In the genomic region with DNA sequence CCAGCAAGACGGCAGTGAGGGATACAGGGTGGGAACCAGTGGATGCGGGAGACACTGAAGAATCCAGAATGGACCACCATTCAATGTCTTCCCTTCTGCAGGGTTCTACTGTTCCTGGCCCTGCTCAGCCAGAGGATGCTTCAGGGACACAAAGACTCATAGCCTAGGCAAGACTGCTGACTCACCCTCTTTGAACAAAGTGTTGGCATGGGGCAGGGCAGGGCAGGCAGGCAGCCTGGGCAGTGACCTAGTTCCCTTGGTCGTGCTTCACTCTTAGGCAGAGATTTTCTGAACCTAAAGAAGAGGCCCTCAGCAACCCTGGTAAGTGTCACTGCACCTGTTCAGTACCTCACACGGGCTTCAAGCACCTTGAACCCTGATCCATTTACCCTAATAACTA, we compare ENCODE assay signal across 11 mouse cellular contexts. TPM values are rescaled to one million over a fixed set of nuclear protein-coding genes. Genes with fewer than 3 reads are reported as not detected.
DNase-seq lines count a peak whose midpoint lies in the region; ATAC-seq and TF ChIP-seq lines count a peak whose summit lies in the region.
"Had no signal": no experiment of that assay in that cellular context is flagged by ENCODE, and none has a peak within 500 bp of the region (broad histone marks: within the 10 kb centered on the region; RNA-seq: fewer than 3 reads in every experiment).

No protein-coding gene starts in this region.

- peaks cover 14% of the 10 kb centered on the region; the same call in 1 of the 2 replicates for H3K4me1 ChIP-seq in brown adipose tissue, adult 24 weeks (ENCODE audit: control insufficient read depth, insufficient read depth, insufficient read length, low read length)
- no peaks in the 10 kb centered on the region for H3K4me1 ChIP-seq in forebrain, embryonic 14.5 days (ENCODE audit: control insufficient read depth, insufficient read depth, low read length)

- intact Hi-C loops in gastrocnemius, adult 2 months (cut with DNase I), result no loop called here

- peaks cover 11% of the 10 kb centered on the region; the same call in 1 of the 2 replicates for H3K36me3 ChIP-seq in forebrain, embryonic 14.5 days (ENCODE audit: control insufficient read depth, insufficient read depth, low read length)

- peak; percentile 46 for DNase-seq in gastrocnemius, adult 2 months
- DNase-seq in gastrocnemius, adult 8-10 months (ENCODE audit: low spot score in 2 of 2), result no peak
- peak; percentile 45 for DNase-seq in 3134 (ENCODE audit: extremely low read depth, insufficient read length, low spot score)
- peak; percentile 18 for DNase-seq in kidney, postnatal 10 days
- no peak for DNase-seq in forebrain, embryonic 14.5 days (ENCODE audit: low spot score)
- no peak for DNase-seq in urinary bladder, postnatal 4 days (ENCODE audit: low spot score in 2 of 2)
- DNase-seq in thymus, postnatal 36 days, result no peak
- DNase-seq: midbrain, embryonic 14.5 days had no signal

- peak overlapping the region; percentile 41 for H3K27ac ChIP-seq in gastrocnemius, adult 2 months
- peak overlapping the region; percentile 26 for H3K27ac ChIP-seq in brown adipose tissue, adult 24 weeks (replicated peaks; ENCODE audit: low read depth, low read length)
- H3K27ac ChIP-seq in forebrain, embryonic 14.5 days (ENCODE audit: low read depth, low read length), result no peak overlapping the region

- 90% methylated on average over 4 of the region's 4 CpGs for WGBS in forebrain, embryonic 14.5 days

- no peaks in the 10 kb centered on the region for H3K27me3 ChIP-seq in forebrain, embryonic 14.5 days (replicated peaks; ENCODE audit: control insufficient read depth, insufficient read depth, low read length)

- ATAC-seq in forebrain, embryonic 14.5 days, result no peak

- no peak for TF ChIP-seq CTCF in gastrocnemius, adult 2 months (IDR thresholded peaks at IDR 0.05)

- H3K9me3 ChIP-seq in forebrain, embryonic 14.5 days (replicated peaks; ENCODE audit: control insufficient read depth, low read length), result no peaks in the 10 kb centered on the region

- no peak overlapping the region for H3K9ac ChIP-seq in forebrain, embryonic 14.5 days (ENCODE audit: low read length)

- no peak overlapping the region for H3K4me2 ChIP-seq in forebrain, embryonic 14.5 days (ENCODE audit: low read length)

- no peak overlapping the region for H3K4me3 ChIP-seq in gastrocnemius, adult 2 months
- H3K4me3 ChIP-seq in brown adipose tissue, adult 24 weeks (ENCODE audit: insufficient read depth, low read depth, low read length), result no peak overlapping the region
- H3K4me3 ChIP-seq in forebrain, embryonic 14.5 days (ENCODE audit: low read depth, low read length), result no peak overlapping the region

RNA-seq across cellular contexts. Expression of gene Rab40c, which starts 7.7 kb away (rescaled TPM):
- 1 to 10 TPM; 8.1 to 9.5 TPM for total RNA-seq in gastrocnemius, adult 2 months (2021)
- 10 to 100 TPM in 3 of 4 experiments, 1 to 10 TPM in 1; 7.9 to 13.3 (median 12.7) TPM for total RNA-seq in gastrocnemius, adult 8-10 months (2022)
- polyA plus RNA-seq in brown adipose tissue, adult 24 weeks (2012; ENCODE audit: insufficient read depth, insufficient read length, missing spikeins), result 6.3 and 7.0 TPM in 2 replicates
- 31.6 and 33.3 TPM in 2 replicates for polyA plus RNA-seq in forebrain, embryonic 14.5 days (2014; fragmentation: Nextera tagmentation; extraction: Ambion mirVana)

RNA-seq across cellular contexts. Expression of gene Wfikkn1, which starts 31.2 kb away (rescaled TPM):
- under 1 TPM; 0.26 to 0.75 TPM for total RNA-seq in gastrocnemius, adult 2 months (2021)
- total RNA-seq in gastrocnemius, adult 8-10 months (2022), result under 1 TPM; 0.15 to 0.62 (median 0.38) TPM
- not detected in 2 replicates for polyA plus RNA-seq in brown adipose tissue, adult 24 weeks (2012; ENCODE audit: insufficient read depth, insufficient read length, missing spikeins)
- 0.36 and 0.47 TPM in 2 replicates for polyA plus RNA-seq in forebrain, embryonic 14.5 days (2014; fragmentation: Nextera tagmentation; extraction: Ambion mirVana)

RNA-seq across cellular contexts. Expression of gene Pigq, which starts 32.9 kb away (rescaled TPM):
- 10 to 100 TPM; 21.0 to 28.6 TPM for total RNA-seq in gastrocnemius, adult 2 months (2021)
- total RNA-seq in gastrocnemius, adult 8-10 months (2022), result 10 to 100 TPM; 18.1 to 21.0 (median 18.8) TPM
- polyA plus RNA-seq in brown adipose tissue, adult 24 weeks (2012; ENCODE audit: insufficient read depth, insufficient read length, missing spikeins), result 65.6 and 109 TPM in 2 replicates
- polyA plus RNA-seq in forebrain, embryonic 14.5 days (2014; fragmentation: Nextera tagmentation; extraction: Ambion mirVana), result 49.5 and 52.6 TPM in 2 replicates

RNA-seq across cellular contexts. Expression of gene Nhlrc4, which starts 32.9 kb away (rescaled TPM):
- total RNA-seq in gastrocnemius, adult 2 months (2021), result not detected
- not detected for total RNA-seq in gastrocnemius, adult 8-10 months (2022)
- not detected in 2 replicates for polyA plus RNA-seq in brown adipose tissue, adult 24 weeks (2012; ENCODE audit: insufficient read depth, insufficient read length, missing spikeins)
- not detected in 2 replicates for polyA plus RNA-seq in forebrain, embryonic 14.5 days (2014; fragmentation: Nextera tagmentation; extraction: Ambion mirVana)
- total RNA-seq: left cerebral cortex, postnatal 25 days had no signal
- polyA plus RNA-seq: heart, postnatal 0 days had no signal

RNA-seq across cellular contexts. Expression of gene Mettl26, which starts 36.9 kb away (rescaled TPM):
- total RNA-seq in gastrocnemius, adult 2 months (2021), result 10 to 100 TPM; 27.7 to 33.7 TPM
- total RNA-seq in gastrocnemius, adult 8-10 months (2022), result 10 to 100 TPM; 27.4 to 42.1 (median 31.3) TPM
- polyA plus RNA-seq in brown adipose tissue, adult 24 weeks (2012; ENCODE audit: insufficient read depth, insufficient read length, missing spikeins), result 47.5 and 52.1 TPM in 2 replicates
- polyA plus RNA-seq in forebrain, embryonic 14.5 days (2014; fragmentation: Nextera tagmentation; extraction: Ambion mirVana), result 60.5 and 66.0 TPM in 2 replicates

Comparison
In these comparisons a context has a peak if more than half of its experiments do, and no peak if none do; other contexts are left out.
1. DNase-seq: peak in gastrocnemius, adult 2 months (single experiment), 3134 (single experiment) and kidney, postnatal 10 days (single experiment); none in gastrocnemius, adult 8-10 months (0 of 2), forebrain, embryonic 14.5 days (single experiment), urinary bladder, postnatal 4 days (0 of 2) and thymus, postnatal 36 days (0 of 2).